Mouse (Mus musculus) liver, embryonic 15.5 days (tissue): ENCODE results near the gene Snap23. TPM values are rescaled to one million over a fixed set of nuclear protein-coding genes. Genes with fewer than 3 reads are reported as not detected.

Experiments used
- ATAC-seq: fragments of 200-750 bp; cut with Nextera tagmentation; 2 replicates; pipeline ENCODE4 v1.8.0; 2017; ENCODE audit warnings: moderate number of reproducible peaks, mild to moderate bottlenecking, moderate library complexity; ENCODE audit not compliant: insufficient read depth
- H3K27ac ChIP-seq: fragments of 300-500 bp; sonication (generic); replicated peaks from 2 replicates; pipeline ENCODE4 v1.5.1; 2015; ENCODE audit warnings: mild to moderate bottlenecking, inconsistent platforms
- H3K27me3 ChIP-seq: fragments of 300-500 bp; sonication (generic); 2 replicates; pipeline ENCODE4 v1.6.1; 2015; ENCODE audit warnings: mild to moderate bottlenecking, inconsistent platforms
- H3K36me3 ChIP-seq: fragments of 300-500 bp; sonication (generic); replicated peaks from 2 replicates; pipeline ENCODE4 v1.6.1; 2015; ENCODE audit warnings: moderate library complexity, mild to moderate bottlenecking, inconsistent platforms
- H3K4me1 ChIP-seq: fragments of 300-500 bp; sonication (generic); replicated peaks from 2 replicates; pipeline ENCODE4 v1.6.1; 2015; ENCODE audit warnings: inconsistent platforms
- H3K4me2 ChIP-seq: fragments of 300-500 bp; sonication (generic); 2 replicates; pipeline ENCODE4 v1.6.1; 2015; ENCODE audit warnings: moderate library complexity, mild to moderate bottlenecking, inconsistent platforms
- H3K4me3 ChIP-seq: fragments of 300-500 bp; sonication (generic); replicated peaks from 2 replicates; pipeline ENCODE4 v1.5.1; 2015; ENCODE audit warnings: mild to moderate bottlenecking, inconsistent platforms
- H3K9ac ChIP-seq: fragments of 300-500 bp; sonication (generic); 2 replicates; pipeline ENCODE4 v1.6.1; 2015; ENCODE audit warnings: moderate library complexity, mild to moderate bottlenecking, inconsistent platforms
- H3K9me3 ChIP-seq: fragments of 300-500 bp; sonication (generic); replicated peaks from 2 replicates; pipeline ENCODE4 v1.6.1; 2016; ENCODE audit warnings: inconsistent platforms
- WGBS: fragments of 180-500 bp; shearing (Covaris S2); methylation state at CpG from one replicate; pipeline ENCODE4 v1.1.7; 2015; ENCODE audit warnings: mixed read lengths; ENCODE audit not compliant: insufficient replicate concordance; 5-methylcytosine and 5-hydroxymethylcytosine counted together
- polyA plus RNA-seq: library from polyadenylated mRNA; unstranded; fragments of >200 nt; fragmentation: Nextera tagmentation; extraction: Ambion mirVana; gene quantifications from 2 replicates; pipeline ENCODE4 v1.2.1, GENCODE M21; 2015

Gene Snap23
- polyA plus RNA-seq, 1 experiment from 2014 or later: 27.4 TPM

- peak; percentile 99 for ATAC-seq
- peak within 1 kb of the TSS; percentile 48 for H3K9ac ChIP-seq
- peak within 1 kb of the TSS; percentile 87 for H3K4me2 ChIP-seq
- 0 out of 2 replicates have a peak, but pooled peaks cover 3% of the 10 kb centered on the region for H3K36me3 ChIP-seq
- WGBS: 3% methylated on average over 36 of the region's 36 CpGs
- H3K27me3 ChIP-seq: peaks cover 23% of the 10 kb centered on the region
- H3K4me3 ChIP-seq: peak within 1 kb of the TSS; percentile 59
- no peaks in the 10 kb centered on the region for H3K9me3 ChIP-seq
- H3K27ac ChIP-seq: 0 out of 2 replicates have a peak within 1 kb of the TSS, but pooled peaks have one; percentile 41
- peaks cover 42% of the 10 kb centered on the region for H3K4me1 ChIP-seq
These were observed 61.6 kb downstream of the Snap23 start, which contains the start of gene Stard9 for GRCm38 (mm10) chr2:120628886-120629735. TSS of gene Stard9 (plus strand) at chr2:120629121.

GRCm38 (mm10) chr2:120630246-120630645, 62.8 kb downstream of the Snap23 start:
- no peak overlapping the region for H3K4me2 ChIP-seq
- no peak overlapping the region for H3K9ac ChIP-seq
- no peak overlapping the region for H3K4me3 ChIP-seq
- ATAC-seq: no peak
- 0 out of 2 replicates have a peak, but pooled peaks cover 3% of the 10 kb centered on the region for H3K36me3 ChIP-seq
- peaks cover 23% of the 10 kb centered on the region for H3K27me3 ChIP-seq
- H3K9me3 ChIP-seq: no peaks in the 10 kb centered on the region
- peaks cover 42% of the 10 kb centered on the region for H3K4me1 ChIP-seq
- 51% methylated on average over 2 of the region's 2 CpGs for WGBS
- no peak overlapping the region for H3K27ac ChIP-seq

GRCm38 (mm10) chr2:120630655-120631054, 63.2 kb downstream of the Snap23 start:
- ATAC-seq: no peak
- no peak overlapping the region for H3K4me3 ChIP-seq
- WGBS: 31% methylated on average over 2 of the region's 2 CpGs
- peaks cover 23% of the 10 kb centered on the region for H3K27me3 ChIP-seq
- H3K9me3 ChIP-seq: no peaks in the 10 kb centered on the region
- H3K36me3 ChIP-seq: 0 out of 2 replicates have a peak, but pooled peaks cover 3% of the 10 kb centered on the region
- H3K27ac ChIP-seq: no peak overlapping the region
- no peak overlapping the region for H3K9ac ChIP-seq
- peaks cover 42% of the 10 kb centered on the region for H3K4me1 ChIP-seq
- H3K4me2 ChIP-seq: no peak overlapping the region

- 17% methylated on average over 2 of the region's 2 CpGs for whole genome bisulfite sequencing
These were observed 64.0 kb downstream of the Snap23 start for GRCm38 (mm10) chr2:120631521-120631920.

GRCm38 (mm10) chr2:120631957-120632356, 64.5 kb downstream of the Snap23 start:
- no peak overlapping the region for H3K9ac ChIP-seq
- peaks cover 42% of the 10 kb centered on the region for H3K4me1 ChIP-seq
- peak overlapping the region; percentile 18; the same call in 1 of the 2 replicates for H3K4me2 ChIP-seq
- no peak for ATAC-seq
- H3K4me3 ChIP-seq: no peak overlapping the region
- 11% methylated on average over 4 of the region's 4 CpGs for WGBS
- H3K9me3 ChIP-seq: no peaks in the 10 kb centered on the region
- no peak overlapping the region for H3K27ac ChIP-seq
- peaks cover 23% of the 10 kb centered on the region for H3K27me3 ChIP-seq
- H3K36me3 ChIP-seq: 0 out of 2 replicates have a peak, but pooled peaks cover 3% of the 10 kb centered on the region

More at GRCm38 (mm10) chr2:120631521-120631920, 64.0 kb downstream of the Snap23 start:
- peak overlapping the region; percentile 18; the same call in 1 of the 2 replicates for H3K4me2 ChIP-seq
- no peak overlapping the region for H3K9ac ChIP-seq
- no peak for ATAC-seq
- no peak overlapping the region for H3K27ac ChIP-seq
- H3K36me3 ChIP-seq: 0 out of 2 replicates have a peak, but pooled peaks cover 3% of the 10 kb centered on the region
- peaks cover 42% of the 10 kb centered on the region for H3K4me1 ChIP-seq
- no peak overlapping the region for H3K4me3 ChIP-seq
- H3K27me3 ChIP-seq: peaks cover 23% of the 10 kb centered on the region
- H3K9me3 ChIP-seq: no peaks in the 10 kb centered on the region

GRCm38 (mm10) chr2:120640835-120641234, 73.4 kb downstream of the Snap23 start:
- no peak overlapping the region for H3K9ac ChIP-seq
- no peaks in the 10 kb centered on the region for H3K36me3 ChIP-seq
- H3K4me3 ChIP-seq: no peak overlapping the region
- peak; percentile 58; the same call in 1 of the 2 replicates for ATAC-seq
- peaks cover 7% of the 10 kb centered on the region for H3K4me1 ChIP-seq
- no peak overlapping the region for H3K27ac ChIP-seq
- WGBS: 66% methylated on average over 8 of the region's 8 CpGs
- H3K4me2 ChIP-seq: no peak overlapping the region
- H3K27me3 ChIP-seq: no peaks in the 10 kb centered on the region
- no peaks in the 10 kb centered on the region for H3K9me3 ChIP-seq

GRCm38 (mm10) chr2:120643836-120644235, 76.4 kb downstream of the Snap23 start:
- Histone ChIP-seq H3K27ac (no peak overlapping the region), H3K4me1 (peaks cover 7% of the 10 kb centered on the region), H3K27me3 (no peaks in the 10 kb centered on the region), H3K9me3 (no peaks in the 10 kb centered on the region), H3K4me3 (no peak overlapping the region), H3K9ac (no peak overlapping the region), H3K36me3 (no peaks in the 10 kb centered on the region), H3K4me2 (no peak overlapping the region)
- WGBS: 69% methylated on average over 7 of the region's 7 CpGs
- ATAC-seq: no peak

- no peak for ATAC-seq
These were observed 79.3 kb downstream of the Snap23 start for GRCm38 (mm10) chr2:120646777-120647176.

More at GRCm38 (mm10) chr2:120646777-120647176, 79.3 kb downstream of the Snap23 start:
- Histone ChIP-seq H3K36me3 (no peaks in the 10 kb centered on the region), H3K27ac (no peak overlapping the region), H3K4me3 (no peak overlapping the region), H3K9me3 (no peaks in the 10 kb centered on the region), H3K9ac (no peak overlapping the region), H3K27me3 (peaks cover 7% of the 10 kb centered on the region; the same call in 1 of the 2 replicates), H3K4me2 (no peak overlapping the region), H3K4me1 (peaks cover 7% of the 10 kb centered on the region)
- WGBS: 56% methylated on average over 4 of the region's 4 CpGs

Other genes with a start within 250 kb of the Snap23 start
- 6.8 and 7.7 TPM in 2 replicates for gene Vps39, start 214.5 kb upstream of the Snap23 start, polyA plus RNA-seq
- 6.0 and 6.9 TPM in 2 replicates for gene Ganc, start 163.8 kb upstream of the Snap23 start, polyA plus RNA-seq
- gene Tmem87a, start 163.6 kb upstream of the Snap23 start, polyA plus RNA-seq: 2.6 and 3.6 TPM in 2 replicates
- gene Capn3, start 111.7 kb upstream of the Snap23 start, polyA plus RNA-seq: 3.5 and 4.9 TPM in 2 replicates
- 17.4 and 18.1 TPM in 2 replicates for gene Zfp106, start 3.8 kb upstream of the Snap23 start, polyA plus RNA-seq
- gene Haus2, start 41.7 kb downstream of the Snap23 start, polyA plus RNA-seq: 10.4 and 10.8 TPM in 2 replicates
- 10.9 and 11.8 TPM in 2 replicates for gene Lrrc57, start 41.8 kb downstream of the Snap23 start, polyA plus RNA-seq
- gene Stard9, start 61.5 kb downstream of the Snap23 start, polyA plus RNA-seq: 0.99 and 1.0 TPM in 2 replicates